Comparison of ENCODE assay signal across 10 mouse cellular contexts in genomic region chr13:89539887-89540264, GRCm38 (mm10). TPM values are rescaled to one million over a fixed set of nuclear protein-coding genes. Genes with fewer than 3 reads are reported as not detected.
A peak's percentile ranks its signal among the peaks of the same experiment; 100 is the strongest.
DNase-seq lines count a peak whose midpoint lies in the region; ATAC-seq lines count a peak whose summit lies in the region.
"Had no signal": no experiment of that assay in that cellular context is flagged by ENCODE, and none has a peak within 500 bp of the region (broad histone marks: within the 10 kb centered on the region; RNA-seq: fewer than 3 reads in every experiment).

No protein-coding gene starts in this region.

- 0 out of 2 replicates have a peak, but pooled peaks cover 9% of the 10 kb centered on the region for H3K4me1 ChIP-seq in lung, embryonic 15.5 days
- H3K4me1 ChIP-seq in forebrain, embryonic 16.5 days (replicated peaks; ENCODE audit: control insufficient read depth, insufficient read depth, low read length), result peaks cover 3% of the 10 kb centered on the region
- no peaks in the 10 kb centered on the region for H3K4me1 ChIP-seq in liver, embryonic 13.5 days (replicated peaks)
- no peaks in the 10 kb centered on the region for H3K4me1 ChIP-seq in stomach, embryonic 15.5 days

- H3K9me3 ChIP-seq in lung, embryonic 15.5 days, result no peaks in the 10 kb centered on the region
- no peaks in the 10 kb centered on the region for H3K9me3 ChIP-seq in forebrain, embryonic 16.5 days (ENCODE audit: control insufficient read depth, low read length)
- H3K9me3 ChIP-seq in liver, embryonic 13.5 days (replicated peaks), result no peaks in the 10 kb centered on the region
- no peaks in the 10 kb centered on the region for H3K9me3 ChIP-seq in stomach, embryonic 15.5 days

- H3K27ac ChIP-seq in lung, embryonic 15.5 days, result peak overlapping the region; percentile 63
- no peak overlapping the region for H3K27ac ChIP-seq in forebrain, embryonic 16.5 days (ENCODE audit: low read length)
- no peak overlapping the region for H3K27ac ChIP-seq in liver, embryonic 13.5 days
- no peak overlapping the region for H3K27ac ChIP-seq in stomach, embryonic 15.5 days

- no peaks in the 10 kb centered on the region for H3K27me3 ChIP-seq in lung, embryonic 15.5 days
- H3K27me3 ChIP-seq in forebrain, embryonic 16.5 days (replicated peaks; ENCODE audit: control insufficient read depth, insufficient read depth, low read length), result no peaks in the 10 kb centered on the region
- H3K27me3 ChIP-seq in liver, embryonic 13.5 days, result peaks cover 11% of the 10 kb centered on the region
- H3K27me3 ChIP-seq in stomach, embryonic 15.5 days (replicated peaks), result no peaks in the 10 kb centered on the region

- H3K36me3 ChIP-seq in lung, embryonic 15.5 days, result no peaks in the 10 kb centered on the region
- H3K36me3 ChIP-seq in forebrain, embryonic 16.5 days (ENCODE audit: control insufficient read depth, insufficient read depth), result no peaks in the 10 kb centered on the region
- no peaks in the 10 kb centered on the region for H3K36me3 ChIP-seq in liver, embryonic 13.5 days
- H3K36me3 ChIP-seq in stomach, embryonic 15.5 days, result no peaks in the 10 kb centered on the region

- 15% methylated on average over 11 of the region's 11 CpGs for WGBS in lung, embryonic 15.5 days
- WGBS in forebrain, embryonic 16.5 days, result 52% methylated on average over 11 of the region's 11 CpGs
- WGBS in liver, embryonic 13.5 days (ENCODE audit: insufficient replicate concordance), result 21% methylated on average over 11 of the region's 11 CpGs
- WGBS in stomach, embryonic 15.5 days, result 43% methylated on average over 11 of the region's 11 CpGs

- ATAC-seq in lung, embryonic 15.5 days (ENCODE audit: borderline replicate concordance, extremely low read depth, low FRiP score, low TSS enrichment), result no peak
- ATAC-seq in forebrain, embryonic 16.5 days, result no peak
- ATAC-seq in liver, embryonic 13.5 days (ENCODE audit: low read depth), result no peak
- no peak for ATAC-seq in stomach, embryonic 15.5 days (ENCODE audit: insufficient read depth, low FRiP score, low read depth)
- no peak for ATAC-seq in monocyte, adult 5-6 weeks (replicated peaks; ENCODE audit: insufficient number of reproducible peaks, low FRiP score, low TSS enrichment, poor library complexity, severe bottlenecking)

- H3K9ac ChIP-seq in lung, embryonic 15.5 days, result no peak overlapping the region
- no peak overlapping the region for H3K9ac ChIP-seq in forebrain, embryonic 16.5 days (replicated peaks; ENCODE audit: low read depth, low read length)
- no peak overlapping the region for H3K9ac ChIP-seq in liver, embryonic 13.5 days
- no peak overlapping the region for H3K9ac ChIP-seq in stomach, embryonic 15.5 days

- peak overlapping the region; percentile 55 for H3K4me3 ChIP-seq in lung, embryonic 15.5 days
- no peak overlapping the region for H3K4me3 ChIP-seq in forebrain, embryonic 16.5 days (replicated peaks; ENCODE audit: low read length)
- H3K4me3 ChIP-seq in liver, embryonic 13.5 days (replicated peaks), result no peak overlapping the region
- H3K4me3 ChIP-seq in stomach, embryonic 15.5 days (replicated peaks), result peak overlapping the region; percentile 56

- peak overlapping the region; percentile 97 for H3K4me2 ChIP-seq in lung, embryonic 15.5 days
- H3K4me2 ChIP-seq in forebrain, embryonic 16.5 days (ENCODE audit: low read length), result peak overlapping the region; percentile 84
- peak overlapping the region; percentile 72 for H3K4me2 ChIP-seq in liver, embryonic 13.5 days
- H3K4me2 ChIP-seq in stomach, embryonic 15.5 days, result peak overlapping the region; percentile 97

- DNase-seq in lung, adult 18-20 months, result no peak
- no peak for DNase-seq in liver, embryonic 13.5 days
- DNase-seq in left cerebral cortex, adult 8-10 months (ENCODE audit: low spot score in 2 of 2), result no peak
- no peak for DNase-seq in left cerebral cortex, adult 9 months (ENCODE audit: low spot score in 2 of 2)
- DNase-seq: cerebellum, adult 11 months; lung, adult 2 months had no signal

RNA-seq across cellular contexts. Expression of gene Hapln1, which starts 0.3 kb away (rescaled TPM):
- polyA plus RNA-seq in lung, embryonic 15.5 days (2015; fragmentation: Nextera tagmentation; extraction: Ambion mirVana), result 20.4 and 21.3 TPM in 2 replicates
- polyA plus RNA-seq in forebrain, embryonic 16.5 days (2015; fragmentation: Nextera tagmentation; extraction: Ambion mirVana), result 0.23 and 1.8 TPM in 2 replicates
- 0.27 and 0.79 TPM in 2 replicates for polyA plus RNA-seq in liver, embryonic 13.5 days (2015; fragmentation: Nextera tagmentation; extraction: Ambion mirVana)
- 3.7 and 4.3 TPM in 2 replicates for polyA plus RNA-seq in stomach, embryonic 15.5 days (2015; fragmentation: Nextera tagmentation; extraction: Ambion mirVana)
- total RNA-seq in monocyte, adult 5-6 weeks (2017), result not detected in 3 replicates
- total RNA-seq in left cerebral cortex, adult 8-10 months (2022), result 10 to 100 TPM; 15.3 to 20.1 (median 17.3) TPM

Comparison
In these comparisons a context has a peak if more than half of its experiments do, and no peak if none do; other contexts are left out.
1. H3K4me3 ChIP-seq: peak in lung, embryonic 15.5 days (single experiment) and stomach, embryonic 15.5 days (single experiment); none in forebrain, embryonic 16.5 days (single experiment) and liver, embryonic 13.5 days (single experiment).
2. Peak in every context shown above with its lines, with median percentiles within 50 percentile points of each other: H3K4me2 ChIP-seq.